Mouse (Mus musculus): ENCODE data around the gene Adcy4.

Adcy4 gene

GRCm38 (mm10) chr14:55720666-55721065, 63.2 kb downstream of the Adcy4 start:
- no peak for DNase-seq (ENCODE audit: low read depth, low spot score)

GRCm38 (mm10) chr14:55719737-55720136, 64.2 kb downstream of the Adcy4 start:
- DNase-seq (ENCODE audit: low read depth, low spot score): no peak

All from WW6 (cell line).